Mouse (Mus musculus) thymus, adult 18-20 months (tissue): ENCODE results near the gene Ube2o.

ENCODE experiments used
- DNase-seq, 2 experiments: peaks; one replicate each; pipeline ENCODE4 v3.0.0; 2022; ENCODE audit warnings: mixed read lengths in 2 of 2

Ube2o gene

GRCm38 (mm10) chr11:116536685-116537084 lies 44.6 kb downstream of the Ube2o start:
- DNase-seq = no peak

DNA sequence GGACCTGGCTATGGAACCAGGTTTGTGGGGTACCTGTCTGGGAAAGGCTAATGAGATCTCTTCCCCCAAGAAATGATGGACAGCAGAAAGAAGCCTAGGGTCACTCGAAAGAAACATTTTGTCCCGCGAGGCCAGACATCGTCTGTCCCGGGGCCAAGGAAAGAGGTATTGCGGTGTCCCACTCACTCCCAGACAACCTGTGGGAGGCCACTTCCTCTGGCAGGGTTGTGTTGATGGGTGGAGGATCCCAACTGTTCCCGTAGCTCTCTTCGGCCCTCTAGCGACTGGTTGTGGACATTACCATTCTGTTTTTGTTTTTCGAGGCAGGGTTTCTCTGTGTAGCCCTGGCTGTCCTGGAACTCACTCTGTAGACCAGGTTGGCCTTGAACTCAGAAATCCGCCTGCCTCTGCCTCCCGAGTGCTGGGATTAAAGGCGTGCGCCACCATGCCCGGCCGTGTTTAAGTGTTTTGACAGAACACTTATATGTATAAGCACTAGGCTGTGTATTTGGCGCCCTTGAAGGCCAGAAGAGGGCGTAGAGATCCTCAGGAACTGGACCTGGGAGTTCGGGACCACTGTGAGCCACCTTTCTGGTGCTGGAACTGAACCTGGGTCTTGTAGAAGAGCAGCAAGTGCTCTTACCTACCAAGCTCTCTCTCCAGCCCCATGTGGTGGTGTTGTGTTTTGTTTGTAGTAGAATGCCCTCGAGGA lies 46.9 kb downstream of the Ube2o start:
- no peak for DNase-seq

GRCm38 (mm10) chr11:116533341-116534153 lies 47.7 kb downstream of the Ube2o start:
- no peak for DNase-seq

DNA sequence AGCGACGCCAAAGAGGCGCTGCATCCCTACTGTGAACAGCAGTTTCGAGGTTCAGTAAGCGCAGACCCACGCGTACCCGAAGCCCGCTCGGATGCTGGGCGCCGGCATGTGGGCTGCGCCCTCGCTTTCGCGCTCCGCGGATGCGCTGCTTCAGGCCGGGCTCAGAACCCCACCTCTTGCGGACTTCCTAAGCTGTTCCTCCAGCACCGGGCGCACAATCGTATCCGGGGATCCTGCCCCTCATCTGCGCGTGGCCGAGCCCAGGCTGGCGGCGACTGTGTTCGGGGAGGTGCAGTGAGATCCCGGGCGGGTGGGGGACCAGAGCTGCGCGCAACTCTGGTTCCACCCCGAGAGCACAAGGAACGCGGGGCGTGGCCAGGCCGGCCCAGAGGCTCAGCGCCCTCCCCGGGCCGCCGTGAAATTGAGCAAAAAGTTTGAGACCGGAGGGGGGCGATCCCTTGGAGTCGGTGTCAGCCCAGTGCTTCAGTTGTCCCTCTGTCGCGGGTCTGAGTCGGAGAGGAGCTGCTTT lies 48.4 kb downstream of the Ube2o start:
- DNase-seq = no peak

GRCm38 (mm10) chr11:116532262-116532809 lies 48.9 kb downstream of the Ube2o start:
- no peak for DNase-seq

- no peak for DNase-seq
Observed at GRCm38 (mm10) chr11:116531371-116532191, 49.7 kb downstream of the Ube2o start.

DNA sequence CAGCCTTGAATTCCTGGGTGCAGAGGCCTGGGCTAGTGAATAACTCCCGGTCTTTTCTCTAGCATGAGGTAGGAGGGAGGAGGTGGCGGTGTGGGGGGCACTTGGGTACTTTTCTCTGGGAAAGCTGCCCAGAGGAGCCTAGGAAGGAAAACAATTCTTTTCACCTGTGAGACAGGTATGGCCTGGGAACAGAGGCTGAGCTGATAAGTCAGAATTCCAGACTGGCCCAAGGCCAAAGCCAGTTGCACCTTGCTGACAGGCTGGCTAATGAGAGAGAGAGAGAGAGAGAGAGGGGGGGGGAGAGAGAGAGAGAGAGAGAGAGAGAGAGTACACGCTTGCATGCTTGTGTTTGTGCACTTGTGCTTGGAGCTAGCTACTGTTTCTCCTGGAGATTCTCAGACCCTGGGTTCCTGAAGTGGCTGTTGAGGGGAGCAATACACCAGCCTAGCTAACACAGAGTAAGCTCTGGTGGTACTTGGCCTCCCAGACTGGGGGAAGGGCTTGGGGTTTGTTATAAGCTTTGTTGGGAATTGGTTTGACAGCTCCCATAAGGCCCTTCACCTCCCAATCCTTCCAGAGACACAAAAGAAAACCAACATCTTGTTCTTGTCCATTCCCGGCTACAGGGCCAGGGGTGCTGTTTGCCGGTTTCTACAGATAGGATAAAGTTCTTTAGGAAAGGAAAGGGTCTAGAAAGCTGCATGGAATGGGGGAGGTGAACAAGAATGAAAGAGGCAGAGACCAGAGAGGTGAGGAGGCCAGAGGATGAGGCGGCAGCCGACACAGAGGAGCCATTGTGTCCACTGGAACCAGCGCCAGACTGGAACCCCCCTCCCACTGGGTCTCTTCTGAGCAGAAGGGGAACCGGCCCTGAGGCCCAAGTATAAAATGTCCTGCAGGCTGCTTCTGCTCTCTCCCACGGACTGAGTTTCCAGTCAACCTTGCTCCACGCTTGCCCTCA lies 50.8 kb downstream of the Ube2o start, which contains the start of gene Sphk1:
TSS of gene Sphk1 (plus strand) at position 739 of the 961 bp plus-strand sequence.
- DNase-seq = no peak

DNA sequence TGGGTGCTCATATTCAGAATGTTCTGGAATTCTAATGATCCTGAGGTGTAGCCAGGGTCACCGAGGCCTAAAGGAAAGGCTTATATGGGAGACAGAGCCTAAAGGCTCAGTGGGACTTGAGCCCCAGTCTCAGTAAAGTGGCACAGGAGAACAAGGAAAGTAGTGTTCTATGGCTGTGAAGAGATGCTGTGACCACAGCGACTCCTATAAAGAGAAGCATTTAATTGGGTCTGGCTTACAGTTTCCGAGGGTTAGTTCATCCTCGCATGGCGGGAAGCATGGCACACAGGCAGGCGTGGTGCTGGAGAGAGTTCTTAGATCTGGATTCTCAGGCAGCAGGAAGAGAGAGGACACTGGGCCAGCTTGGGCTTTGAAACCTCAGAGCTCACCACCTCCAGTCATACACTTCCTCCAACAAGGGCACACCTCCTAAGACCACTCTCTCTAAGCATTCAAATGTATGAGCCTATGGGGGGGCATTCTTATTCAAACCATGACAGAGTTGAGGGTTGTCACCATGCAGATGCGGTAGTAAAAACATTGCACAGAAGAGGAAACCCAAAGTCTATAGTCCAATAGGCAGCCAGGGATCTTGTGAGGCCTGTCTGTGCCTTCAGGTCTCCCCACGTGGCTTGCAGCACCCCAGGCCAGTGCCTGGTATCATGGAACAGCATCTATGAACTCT lies 52.5 kb downstream of the Ube2o start:
- no peak for DNase-seq

DNA sequence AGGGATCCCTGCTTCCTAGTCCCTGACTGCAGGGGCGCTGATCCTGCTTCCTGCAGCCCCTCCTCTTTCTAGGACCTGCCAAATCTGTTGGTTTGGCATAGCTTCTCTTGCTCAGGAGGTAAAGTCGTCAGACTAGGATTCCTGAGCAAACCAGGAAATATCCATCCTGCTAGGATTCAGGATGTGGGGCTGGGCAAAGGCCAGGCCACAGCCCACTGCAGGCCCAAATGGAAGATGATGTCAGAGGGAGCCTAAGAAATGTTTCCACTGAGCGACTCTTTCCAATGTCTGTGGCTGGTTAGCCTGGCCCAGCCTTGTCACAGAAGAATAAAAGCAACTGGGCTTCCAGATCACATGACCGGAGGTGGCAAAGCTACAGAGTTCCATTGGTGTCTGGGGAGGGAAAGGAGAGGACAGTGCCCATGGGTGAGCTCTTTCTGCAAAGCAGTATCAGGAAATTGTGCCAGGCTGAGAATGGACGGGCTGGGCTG lies 57.5 kb downstream of the Ube2o start:
- DNase-seq = no peak

- no peak for DNase-seq
Observed at GRCm38 (mm10) chr11:116522886-116523698, 58.2 kb downstream of the Ube2o start.

DNA sequence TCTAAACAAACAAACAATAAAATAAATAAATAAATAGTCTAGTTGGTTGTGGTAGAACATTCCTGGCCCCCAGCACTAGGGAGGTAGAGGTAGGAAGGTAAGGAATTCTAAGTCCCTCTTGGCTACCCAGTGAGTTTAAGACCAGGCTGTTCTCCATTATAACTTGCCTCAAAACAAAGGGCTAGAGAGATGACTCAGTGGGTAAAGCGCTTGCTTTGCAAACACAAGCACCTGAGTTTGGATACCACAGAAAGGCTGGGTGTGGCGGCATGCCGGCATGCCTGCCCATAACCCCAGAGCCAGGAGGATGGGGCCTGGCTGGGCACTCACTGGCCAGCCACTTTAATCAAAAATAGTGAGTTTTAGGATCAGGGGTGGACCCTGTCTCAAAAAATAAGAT lies 59.2 kb downstream of the Ube2o start:
- DNase-seq = no peak

- DNase-seq = no peak
Observed at GRCm38 (mm10) chr11:116521143-116521542, 60.1 kb downstream of the Ube2o start.

- no peak for DNase-seq
Observed at GRCm38 (mm10) chr11:116518482-116518881, 62.8 kb downstream of the Ube2o start.

- no peak for DNase-seq
Observed at GRCm38 (mm10) chr11:116515330-116516020, 65.8 kb downstream of the Ube2o start.

- DNase-seq = no peak
Observed at GRCm38 (mm10) chr11:116513531-116514038, 67.7 kb downstream of the Ube2o start.

GRCm38 (mm10) chr11:116512987-116513386 lies 68.3 kb downstream of the Ube2o start:
- no peak for DNase-seq

DNA sequence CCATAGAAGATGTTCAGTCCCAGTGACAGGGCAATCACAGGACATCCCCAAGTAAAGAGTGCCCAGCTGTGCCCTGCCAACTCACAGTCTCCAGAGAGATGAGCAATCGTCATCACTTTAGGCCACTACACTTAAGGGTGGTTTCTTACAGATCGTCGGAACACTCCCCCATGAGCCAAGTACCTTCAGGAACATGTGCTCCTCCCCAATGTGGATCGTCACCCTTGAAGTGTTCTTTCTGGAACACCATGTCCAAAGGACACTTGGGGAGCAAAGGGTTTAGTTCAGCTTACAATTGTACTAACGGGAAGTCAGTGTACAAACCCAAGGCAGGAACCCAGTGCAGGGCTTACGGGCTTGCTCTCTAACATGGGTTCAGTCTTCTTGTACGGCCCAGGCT lies 69.1 kb downstream of the Ube2o start:
- DNase-seq = no peak

DNA sequence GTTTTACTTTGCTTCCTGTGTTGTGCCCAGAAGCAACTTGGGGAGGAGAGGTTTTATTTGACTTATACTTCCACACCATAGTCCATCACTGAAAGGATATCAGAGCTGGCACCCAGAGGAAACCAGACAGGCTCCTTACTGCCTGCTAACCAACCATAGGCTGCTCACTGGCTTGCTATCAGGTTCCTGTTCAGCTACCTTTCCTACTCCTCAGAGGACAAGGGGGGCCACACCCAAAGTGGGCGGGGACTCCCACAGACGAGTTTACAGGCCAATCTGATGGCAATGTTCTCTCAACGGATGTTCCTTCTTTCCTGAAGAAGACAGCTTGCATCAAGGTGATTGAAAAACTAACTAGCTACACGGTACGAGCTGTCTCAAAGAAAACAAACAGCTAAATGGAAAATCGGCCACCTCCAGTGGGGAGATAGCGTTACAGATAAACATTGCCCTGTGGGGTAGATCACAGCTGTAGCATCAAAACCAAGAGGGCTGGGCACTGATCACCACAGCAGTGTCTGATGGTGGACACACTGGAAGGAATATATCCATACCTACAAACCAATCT lies 69.9 kb downstream of the Ube2o start:
- DNase-seq = no peak

- DNase-seq = no peak
Observed at GRCm38 (mm10) chr11:116508689-116509088, 72.6 kb downstream of the Ube2o start.
